Mouse (Mus musculus) neural tube, embryonic 10.5 days (tissue): ENCODE measurements around the gene B3gat3.
"Not testable (repeated sequence)": the region's sequence is repeated elsewhere in the genome, so short reads cannot be mapped to it uniquely, and the experiment has no call there.

ENCODE experiments used
- DNase-seq: peaks from one replicate; pipeline ENCODE4 v3.0.0-alpha.2; 2017; ENCODE audit warnings: low spot score; ENCODE audit errors: extremely low spot score

B3gat3 gene

DNA sequence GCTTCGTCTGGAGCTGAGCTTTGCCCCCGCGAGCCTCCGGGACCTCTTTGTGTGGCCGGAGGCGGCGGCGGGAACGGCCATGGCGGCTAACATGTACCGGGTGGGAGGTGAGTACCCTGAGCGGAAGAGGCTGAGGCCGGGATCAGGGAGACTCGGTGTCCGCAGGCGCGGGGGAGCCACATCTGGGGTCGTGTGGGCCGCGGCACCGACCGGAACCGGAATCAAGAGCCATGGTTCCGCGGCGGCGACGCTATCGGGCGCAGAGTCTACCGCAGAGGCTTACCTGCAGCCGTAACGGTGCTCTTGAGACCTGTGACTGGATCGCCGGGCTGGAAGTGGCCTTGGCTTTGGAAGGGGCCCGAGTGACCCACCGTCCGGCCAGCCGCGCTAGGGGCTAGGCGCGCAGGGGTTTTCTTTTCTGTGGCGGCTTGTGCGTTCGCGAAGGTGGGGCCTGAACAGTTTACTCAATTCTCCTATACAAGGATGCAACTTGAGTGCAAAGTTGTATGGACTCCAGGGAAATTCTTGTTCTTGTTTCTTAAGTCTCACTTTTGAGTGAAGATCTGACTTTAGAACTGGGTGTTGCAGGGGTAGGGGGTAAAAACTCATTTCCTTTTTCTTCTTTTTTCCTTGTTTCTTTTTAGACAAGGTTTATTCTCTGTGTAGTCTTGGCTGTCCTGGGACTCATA is 22.2 kb downstream of the B3gat3 start:
- DNase-seq, result no peak

DNA sequence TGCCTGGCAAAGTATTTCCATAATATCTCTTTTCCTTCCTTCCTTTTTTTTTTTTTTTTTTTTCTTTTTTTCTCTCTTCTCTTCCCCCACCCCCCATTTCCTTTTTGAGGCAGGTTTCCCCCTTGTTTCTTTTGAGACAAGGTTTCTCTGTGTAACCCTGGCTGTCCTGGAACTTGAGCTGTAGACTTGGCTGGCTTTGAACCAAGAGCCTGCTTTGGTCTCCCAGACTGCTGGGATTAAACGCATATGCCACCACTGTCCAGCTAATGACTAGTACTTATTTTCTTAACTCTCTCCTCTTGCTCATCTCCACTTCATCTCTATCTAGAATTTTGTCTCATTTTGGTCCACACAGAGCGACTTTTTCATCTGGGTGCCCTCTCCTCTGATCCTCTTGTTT is 22.9 kb downstream of the B3gat3 start:
- no peak for DNase-seq

DNA sequence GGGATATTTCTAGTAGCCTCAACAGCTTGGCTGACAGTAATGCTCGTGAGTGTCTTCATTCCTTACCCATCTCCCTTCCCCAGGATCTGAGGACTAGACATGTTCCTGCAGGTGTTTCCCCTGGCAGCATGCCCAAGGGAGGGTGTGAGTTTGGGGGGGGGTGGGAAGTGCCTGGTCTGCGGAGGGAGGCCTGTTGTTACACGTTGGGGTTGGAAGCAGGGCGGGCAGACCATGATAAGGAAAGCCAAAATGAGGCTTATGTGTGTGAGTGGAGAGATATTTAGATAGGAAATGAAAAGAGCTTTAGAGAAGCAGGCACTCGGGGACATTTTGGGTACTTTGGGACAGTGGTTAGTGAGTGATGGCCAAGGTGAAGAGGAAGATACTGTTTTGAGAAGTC is 23.9 kb downstream of the B3gat3 start:
- DNase-seq, result no peak

DNA sequence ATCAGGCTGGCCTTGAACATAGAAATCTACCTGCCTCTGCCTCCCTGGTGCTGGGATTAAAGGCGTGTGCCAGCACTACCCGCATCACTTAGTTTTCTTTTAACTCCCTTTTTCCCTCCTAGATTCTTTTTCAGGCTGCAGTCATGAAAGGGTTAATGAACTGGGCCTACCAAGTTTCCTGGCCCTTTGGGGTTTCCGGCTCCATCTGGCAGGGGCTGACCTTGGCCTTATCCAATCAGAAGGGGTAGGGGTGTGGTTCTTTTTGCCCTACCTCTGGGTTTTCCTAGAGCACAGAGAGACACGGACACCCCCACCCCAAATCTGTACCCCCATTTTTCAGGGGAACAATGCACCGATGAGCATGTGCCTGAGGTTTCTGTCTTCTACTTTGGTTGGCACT is 24.6 kb downstream of the B3gat3 start:
- peak; percentile 60 for DNase-seq

DNA sequence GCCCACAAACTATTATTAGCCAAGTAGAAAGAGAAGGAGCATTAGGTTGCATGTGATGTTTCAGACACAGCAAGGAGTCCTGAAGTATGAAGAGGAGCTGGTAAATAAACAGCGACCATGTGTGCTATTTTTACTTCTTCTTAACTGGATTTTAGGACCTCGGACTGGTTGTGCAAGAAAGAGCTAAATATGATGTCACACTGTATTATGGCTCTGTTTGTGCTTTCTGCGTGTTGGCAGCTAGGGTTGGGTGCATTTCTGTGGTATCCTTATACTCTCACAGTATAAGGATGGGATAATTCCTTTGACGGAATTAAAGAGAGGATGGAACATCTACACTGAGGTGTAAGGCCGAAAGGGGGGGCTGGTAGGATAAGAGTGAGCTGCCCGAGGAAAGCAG is 25.1 kb downstream of the B3gat3 start:
- no peak for DNase-seq

- no peak for DNase-seq
Observed at GRCm38 (mm10) chr19:8946929-8947328, 26.8 kb downstream of the B3gat3 start.

DNA sequence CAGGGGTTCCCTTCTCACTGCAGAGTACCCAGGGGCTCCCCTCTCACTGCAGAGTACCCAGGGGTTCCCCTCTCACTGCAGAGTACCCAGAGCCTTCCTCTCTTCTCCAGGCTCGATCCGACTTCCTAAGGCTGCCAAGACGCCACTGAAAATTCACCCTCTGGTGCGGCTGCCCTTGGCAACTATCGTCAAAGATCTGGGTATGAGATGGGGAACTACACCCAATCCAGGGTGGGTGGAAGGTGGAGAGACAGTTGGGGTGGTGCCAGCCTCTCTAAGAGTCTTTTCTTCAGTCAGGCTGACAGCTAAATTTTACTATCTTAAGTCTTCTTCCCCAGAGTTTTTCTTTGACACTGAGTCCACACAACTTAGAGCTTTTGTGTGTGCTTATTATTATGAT is 30.0 kb downstream of the B3gat3 start:
- no peak for DNase-seq

GRCm38 (mm10) chr19:8952241-8952640 is 32.1 kb downstream of the B3gat3 start:
- no peak for DNase-seq

GRCm38 (mm10) chr19:8953135-8954039 is 33.2 kb downstream of the B3gat3 start, which contains the start of gene Tut1:
TSS of gene Tut1 (plus strand) at chr19:8953847.
- DNase-seq, result peak; percentile 87

DNA sequence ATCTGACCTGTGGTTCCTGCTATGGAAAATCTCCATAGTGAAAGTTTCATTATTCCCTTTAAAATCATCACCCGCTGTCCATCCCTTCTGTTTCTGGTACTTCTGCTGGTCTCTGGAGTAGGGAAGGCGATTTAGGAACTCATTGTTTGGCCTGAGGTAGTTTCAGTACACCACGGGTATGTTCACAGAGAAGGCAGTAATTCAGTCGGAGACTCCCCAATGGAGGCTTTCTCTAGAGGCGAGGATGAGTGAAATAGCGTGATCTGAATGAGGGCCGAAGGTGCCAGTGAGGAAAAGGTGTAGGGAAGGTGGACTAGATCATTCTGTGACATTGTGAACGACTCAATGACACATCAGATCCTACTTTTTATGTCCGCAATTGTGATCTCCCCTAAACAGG is 34.0 kb downstream of the B3gat3 start:
- DNase-seq, result no peak

DNA sequence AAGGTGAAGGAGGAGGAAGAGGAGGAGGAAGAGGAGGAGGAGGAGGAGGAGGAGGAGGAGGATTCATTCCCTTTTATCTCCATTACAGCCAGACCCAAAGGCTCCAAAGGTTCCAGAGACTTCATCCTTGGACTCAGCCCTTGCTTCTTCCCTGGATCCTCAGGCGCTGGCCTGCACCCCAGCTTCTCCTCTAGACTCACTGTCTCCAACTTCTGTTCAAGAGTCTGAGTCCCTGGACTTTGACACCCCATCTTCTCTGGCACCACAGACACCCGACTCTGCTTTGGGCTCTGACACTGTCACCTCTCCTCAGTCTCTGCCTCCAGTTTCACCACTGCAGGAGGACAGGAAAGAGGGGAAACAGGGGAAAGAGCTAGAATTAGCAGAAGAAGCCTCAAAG is 42.1 kb downstream of the B3gat3 start:
- no peak for DNase-seq

DNA sequence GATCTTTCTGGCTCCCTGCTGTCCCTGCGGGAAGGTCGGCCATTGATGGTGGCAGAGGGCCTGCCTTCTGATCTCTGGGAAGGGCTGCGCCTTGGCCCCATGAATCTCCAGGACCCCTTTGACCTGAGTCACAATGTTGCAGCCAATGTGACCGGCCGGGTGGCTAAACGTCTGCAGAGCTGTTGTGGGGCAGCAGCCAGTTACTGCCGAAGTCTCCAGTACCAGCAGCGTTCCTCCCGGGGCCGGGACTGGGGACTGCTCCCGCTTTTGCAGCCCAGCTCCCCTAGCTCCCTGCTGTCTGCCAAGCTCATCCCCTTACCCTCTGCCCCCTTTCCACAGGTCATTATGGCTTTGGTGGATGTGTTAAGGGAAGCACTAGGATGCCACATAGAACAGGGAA is 44.9 kb downstream of the B3gat3 start:
- DNase-seq, result no peak

GRCm38 (mm10) chr19:8965771-8966170 is 45.6 kb downstream of the B3gat3 start:
- no peak for DNase-seq

DNA sequence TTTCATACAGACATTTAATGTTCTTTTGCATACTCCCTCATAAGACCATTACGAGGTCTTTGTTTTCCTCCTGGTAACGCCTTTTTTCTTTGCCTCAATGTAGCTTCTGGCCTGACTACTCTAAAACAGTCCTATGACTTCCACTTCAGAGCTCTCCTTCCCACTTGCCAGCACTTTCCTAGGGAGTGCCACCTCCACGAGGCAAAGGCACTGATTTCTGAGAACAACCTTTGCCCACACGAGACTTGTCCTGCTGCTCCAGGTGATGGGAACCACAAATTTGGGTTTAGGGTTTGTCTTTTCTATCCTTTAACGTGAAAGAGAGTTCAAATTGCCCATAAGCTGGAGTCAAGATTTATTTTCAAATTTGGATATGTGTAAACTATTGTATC is 46.0 kb downstream of the B3gat3 start:
- DNase-seq, result no peak

- DNase-seq, result peak; percentile 99
Observed at GRCm38 (mm10) chr19:8966590-8967372, 46.6 kb downstream of the B3gat3 start, which contains the start of gene Eef1g. TSS of gene Eef1g (plus strand) at chr19:8967041.

- DNase-seq, result no peak
Observed at GRCm38 (mm10) chr19:8967373-8967743, 47.2 kb downstream of the B3gat3 start.

- no peak for DNase-seq
Observed at GRCm38 (mm10) chr19:8967893-8968292, 47.7 kb downstream of the B3gat3 start.

GRCm38 (mm10) chr19:8972491-8972890 is 52.3 kb downstream of the B3gat3 start:
- DNase-seq, result not testable (repeated sequence)

GRCm38 (mm10) chr19:8974638-8975037 is 54.5 kb downstream of the B3gat3 start:
- DNase-seq, result no peak

GRCm38 (mm10) chr19:8975491-8975890 is 55.3 kb downstream of the B3gat3 start:
- no peak for DNase-seq

GRCm38 (mm10) chr19:8976535-8976934 is 56.4 kb downstream of the B3gat3 start:
- no peak for DNase-seq
